Mouse (Mus musculus) ES-Bruce4 (cell line): Measurements from ENCODE around the gene Fos.

Source experiments
- CTCF ChIP-seq: IDR thresholded peaks from one replicate; pipeline ENCODE4 v1.8.1; 2011; ENCODE audit warnings: low read depth, low read length
- EP300 ChIP-seq: IDR thresholded peaks from 2 replicates; pipeline ENCODE4 v1.6.1; 2011; ENCODE audit warnings: low read depth, low read length; ENCODE audit not compliant: insufficient read depth
- POLR2A ChIP-seq: IDR thresholded peaks from one replicate; pipeline ENCODE4 v1.8.1; 2011; ENCODE audit warnings: low read length; ENCODE audit not compliant: insufficient read depth

DNA sequence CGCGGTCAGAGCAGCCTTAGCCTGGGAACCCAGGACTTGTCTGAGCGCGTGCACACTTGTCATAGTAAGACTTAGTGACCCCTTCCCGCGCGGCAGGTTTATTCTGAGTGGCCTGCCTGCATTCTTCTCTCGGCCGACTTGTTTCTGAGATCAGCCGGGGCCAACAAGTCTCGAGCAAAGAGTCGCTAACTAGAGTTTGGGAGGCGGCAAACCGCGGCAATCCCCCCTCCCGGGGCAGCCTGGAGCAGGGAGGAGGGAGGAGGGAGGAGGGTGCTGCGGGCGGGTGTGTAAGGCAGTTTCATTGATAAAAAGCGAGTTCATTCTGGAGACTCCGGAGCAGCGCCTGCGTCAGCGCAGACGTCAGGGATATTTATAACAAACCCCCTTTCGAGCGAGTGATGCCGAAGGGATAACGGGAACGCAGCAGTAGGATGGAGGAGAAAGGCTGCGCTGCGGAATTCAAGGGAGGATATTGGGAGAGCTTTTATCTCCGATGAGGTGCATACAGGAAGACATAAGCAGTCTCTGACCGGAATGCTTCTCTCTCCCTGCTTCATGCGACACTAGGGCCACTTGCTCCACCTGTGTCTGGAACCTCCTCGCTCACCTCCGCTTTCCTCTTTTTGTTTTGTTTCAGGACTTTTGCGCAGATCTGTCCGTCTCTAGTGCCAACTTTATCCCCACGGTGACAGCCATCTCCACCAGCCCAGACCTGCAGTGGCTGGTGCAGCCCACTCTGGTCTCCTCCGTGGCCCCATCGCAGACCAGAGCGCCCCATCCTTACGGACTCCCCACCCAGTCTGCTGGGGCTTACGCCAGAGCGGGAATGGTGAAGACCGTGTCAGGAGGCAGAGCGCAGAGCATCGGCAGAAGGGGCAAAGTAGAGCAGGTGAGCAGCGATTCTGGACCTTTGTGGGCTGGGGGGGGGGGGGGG lies 875 bp downstream of the Fos start:
- TF ChIP-seq POLR2A = no peak
- TF ChIP-seq CTCF = no peak
- no peak for TF ChIP-seq EP300
